Mouse (Mus musculus): Measurements from ENCODE around the gene Ptger4.
"Not testable (repeated sequence)": the region's sequence is repeated elsewhere in the genome, so short reads cannot be mapped to it uniquely, and the experiment has no call there.

Gene Ptger4

DNA sequence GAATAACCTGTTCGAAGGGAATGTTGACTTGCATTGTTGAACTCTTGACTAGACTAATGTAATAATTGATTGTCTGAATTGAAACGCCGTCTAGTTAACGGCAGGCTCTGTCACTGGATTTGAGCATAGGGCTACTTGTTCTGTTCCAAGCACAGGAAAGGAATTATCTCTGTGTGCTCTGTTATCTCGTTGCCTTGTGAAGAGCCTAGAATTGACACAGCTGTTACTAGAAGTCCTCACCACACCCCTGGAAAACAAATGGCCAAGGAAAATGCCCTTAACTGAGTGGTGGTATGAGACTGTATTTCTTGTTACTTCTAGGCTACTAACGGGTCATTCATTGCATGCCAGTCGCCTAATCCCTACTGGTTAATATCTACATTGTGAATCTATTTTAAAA is 5.9 kb downstream of the Ptger4 start:
- no peak for DNase-seq (ENCODE audit: low spot score)

DNA sequence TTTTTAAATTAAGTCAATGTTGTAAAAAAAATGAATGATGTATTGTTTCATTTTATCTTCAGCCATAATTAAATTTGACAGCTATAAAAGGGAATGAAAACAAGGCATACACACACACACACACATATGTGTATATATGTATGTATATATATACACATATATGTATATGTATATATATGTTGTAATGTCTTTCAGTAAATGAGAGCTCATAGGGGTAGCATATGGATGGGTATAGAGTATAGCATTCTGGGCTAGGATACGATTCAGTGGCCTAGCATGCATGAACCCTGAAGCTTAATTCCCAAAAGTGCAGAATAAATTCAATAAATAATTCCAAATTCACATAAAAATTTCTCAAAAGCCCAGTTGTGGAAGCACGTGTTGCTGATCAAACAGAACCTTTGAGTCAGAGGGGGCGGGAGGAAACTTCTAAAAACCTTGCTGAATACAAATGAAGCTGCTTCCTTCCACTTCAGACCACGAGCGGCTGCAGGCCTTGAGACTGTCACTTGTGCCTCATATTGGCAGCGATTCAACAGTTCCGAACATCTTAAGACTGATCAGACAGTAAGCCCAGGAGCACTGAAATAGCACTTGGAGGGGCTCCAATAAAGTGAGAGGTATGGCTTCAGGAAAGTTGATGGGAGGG is 6.9 kb downstream of the Ptger4 start:
- no peak for DNase-seq (ENCODE audit: low spot score)

DNA sequence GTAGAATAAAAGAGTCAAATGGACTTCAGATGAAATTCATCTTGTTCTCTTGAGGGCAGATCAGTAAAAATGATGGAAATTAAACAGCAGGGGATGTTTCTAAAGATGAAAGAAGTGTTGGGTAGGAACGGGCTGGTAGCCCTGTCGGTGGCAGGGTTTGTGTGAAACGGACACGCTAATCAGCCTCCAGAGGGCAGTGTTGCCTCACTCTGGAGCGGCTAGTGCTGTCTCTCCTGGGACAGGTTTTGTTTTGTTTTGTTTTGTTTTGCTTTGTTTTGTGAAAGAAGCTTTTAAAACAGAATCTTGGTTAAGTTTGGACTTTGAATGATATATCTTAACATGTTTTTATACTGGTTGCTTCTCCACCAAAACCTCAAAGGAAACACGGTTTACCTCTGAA is 7.4 kb downstream of the Ptger4 start:
- DNase-seq (ENCODE audit: low spot score): peak; percentile 76

GRCm38 (mm10) chr15:5235527-5235926 is 8.5 kb downstream of the Ptger4 start:
- no peak for DNase-seq (ENCODE audit: low spot score)

- DNase-seq (ENCODE audit: low spot score): no peak
These were observed 9.3 kb downstream of the Ptger4 start for GRCm38 (mm10) chr15:5234659-5235058.

GRCm38 (mm10) chr15:5230746-5231145 is 13.2 kb downstream of the Ptger4 start:
- DNase-seq (ENCODE audit: low spot score): not testable (repeated sequence)

- no peak for DNase-seq (ENCODE audit: low spot score)
These were observed 23.5 kb downstream of the Ptger4 start for GRCm38 (mm10) chr15:5220491-5220890.

DNA sequence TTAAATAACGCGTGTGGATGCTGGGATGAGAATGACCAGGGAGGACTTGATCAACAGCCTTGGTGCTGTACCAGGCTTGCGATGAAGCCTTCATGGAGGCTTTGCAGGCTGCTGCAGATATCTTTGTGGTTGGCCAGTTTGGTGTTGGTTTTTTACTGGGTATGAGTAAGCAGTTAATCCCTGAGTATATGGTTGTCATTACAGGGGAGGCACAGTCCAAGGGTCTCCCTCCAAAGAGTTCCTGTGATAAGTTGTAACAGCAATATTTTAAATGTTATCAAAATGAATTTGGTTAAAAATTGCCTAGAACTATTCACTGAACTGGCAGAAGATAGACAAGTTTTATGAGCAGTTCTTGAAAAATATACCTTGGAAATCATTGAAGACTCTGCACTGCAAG is 34.9 kb downstream of the Ptger4 start:
- DNase-seq (ENCODE audit: low spot score): no peak

DNA sequence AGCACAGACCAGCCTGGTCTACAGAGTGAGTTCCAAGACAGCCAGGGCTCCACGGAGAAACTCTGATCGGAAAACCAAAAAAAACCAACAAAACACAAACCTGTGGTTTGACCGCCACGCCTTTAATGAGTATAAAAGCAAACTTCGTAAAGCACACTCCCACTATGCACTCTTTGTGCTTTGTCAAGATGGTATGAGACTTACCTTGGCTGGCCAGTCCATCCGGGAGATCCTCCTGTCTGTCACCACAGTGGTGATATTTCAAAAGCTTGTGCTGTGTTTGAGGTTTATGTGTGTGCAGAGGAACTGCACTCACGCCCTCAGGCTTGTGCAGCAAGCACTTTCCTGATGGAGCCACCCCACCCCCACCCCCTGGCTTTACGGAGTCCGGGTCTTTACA is 38.8 kb downstream of the Ptger4 start:
- no peak for DNase-seq (ENCODE audit: low spot score)

- no peak for DNase-seq (ENCODE audit: low spot score)
These were observed 47.3 kb downstream of the Ptger4 start for GRCm38 (mm10) chr15:5196691-5197090.

GRCm38 (mm10) chr15:5195987-5196514 is 47.9 kb downstream of the Ptger4 start:
- no peak for DNase-seq (ENCODE audit: low spot score)

GRCm38 (mm10) chr15:5194931-5195330 is 49.1 kb downstream of the Ptger4 start:
- DNase-seq (ENCODE audit: low spot score): no peak

DNA sequence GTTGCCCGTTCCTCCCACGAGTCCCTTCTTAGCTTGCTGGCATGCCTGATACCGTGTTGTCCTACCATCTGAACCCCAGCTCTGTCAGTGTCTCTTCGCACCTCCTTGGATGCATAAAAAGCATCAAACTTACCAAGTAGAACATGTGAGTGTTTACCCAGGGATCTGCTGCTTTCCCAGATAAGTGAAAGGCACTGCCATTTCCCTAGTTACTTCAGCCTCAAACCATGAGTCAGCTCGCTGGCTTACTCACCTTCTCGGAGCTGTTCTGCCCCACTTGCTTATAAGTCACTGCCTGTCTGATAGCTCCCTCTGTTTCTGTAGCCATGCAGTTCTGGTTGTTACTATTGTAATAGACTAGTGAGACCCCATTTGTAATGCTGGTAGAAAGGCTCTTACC is 49.5 kb downstream of the Ptger4 start:
- DNase-seq (ENCODE audit: low spot score): no peak

DNA sequence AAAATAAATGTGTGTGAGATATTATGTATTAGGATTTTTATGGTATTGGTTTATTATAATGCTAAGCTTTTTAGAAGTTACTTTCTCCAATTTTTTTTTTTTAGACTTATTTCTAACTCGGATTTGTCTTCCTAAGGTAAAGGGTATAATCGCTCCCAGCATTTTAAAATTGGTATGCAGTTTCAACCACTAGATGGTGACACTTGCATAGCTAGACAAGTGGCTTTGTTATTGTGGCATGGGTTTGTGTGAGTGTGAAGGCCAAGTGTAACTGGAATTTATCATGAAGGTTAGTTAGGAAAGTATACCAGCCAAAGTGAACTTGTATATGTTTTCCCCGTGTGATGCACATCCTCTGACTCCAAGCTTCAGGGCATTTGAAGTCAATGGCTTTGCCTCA is 50.2 kb downstream of the Ptger4 start:
- no peak for DNase-seq (ENCODE audit: low spot score)

GRCm38 (mm10) chr15:5189504-5190093 is 54.4 kb downstream of the Ptger4 start:
- DNase-seq (ENCODE audit: low spot score): no peak

- no peak for DNase-seq (ENCODE audit: low spot score)
These were observed 56.0 kb downstream of the Ptger4 start for GRCm38 (mm10) chr15:5188029-5188428.

DNA sequence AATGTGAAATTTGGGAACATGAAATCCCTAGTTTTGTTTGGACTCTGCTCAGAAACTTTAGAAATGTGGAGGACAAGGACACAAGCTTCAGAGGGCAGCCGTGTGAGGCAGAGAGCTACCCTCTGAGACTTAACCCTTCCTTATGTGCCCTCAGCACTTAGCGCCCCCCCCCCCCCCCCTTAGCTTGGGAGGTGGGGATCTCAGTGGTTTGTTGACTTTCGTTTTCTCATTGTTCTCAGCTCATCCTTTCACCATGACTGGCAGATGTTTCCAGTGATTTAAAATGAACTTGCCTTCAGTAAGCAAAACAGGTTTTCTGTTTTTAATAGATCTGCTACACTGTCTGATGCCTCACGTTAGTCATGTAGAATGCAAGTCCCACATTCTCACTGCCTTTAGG is 56.9 kb downstream of the Ptger4 start:
- no peak for DNase-seq (ENCODE audit: low spot score)

GRCm38 (mm10) chr15:5186293-5186675 is 57.7 kb downstream of the Ptger4 start:
- DNase-seq (ENCODE audit: low spot score): no peak

- DNase-seq (ENCODE audit: low spot score): peak; percentile 61
These were observed 58.4 kb downstream of the Ptger4 start, which contains the start of gene Ttc33 for GRCm38 (mm10) chr15:5185366-5186292. Ttc33 (plus strand) TSS chr15:5185525.

- DNase-seq (ENCODE audit: low spot score): no peak
These were observed 59.2 kb downstream of the Ptger4 start for GRCm38 (mm10) chr15:5184668-5185330.

GRCm38 (mm10) chr15:5173217-5173820 is 70.7 kb downstream of the Ptger4 start:
- DNase-seq (ENCODE audit: low spot score): no peak
